25 mouse cellular contexts compared by ENCODE assay signal in the genomic region with DNA sequence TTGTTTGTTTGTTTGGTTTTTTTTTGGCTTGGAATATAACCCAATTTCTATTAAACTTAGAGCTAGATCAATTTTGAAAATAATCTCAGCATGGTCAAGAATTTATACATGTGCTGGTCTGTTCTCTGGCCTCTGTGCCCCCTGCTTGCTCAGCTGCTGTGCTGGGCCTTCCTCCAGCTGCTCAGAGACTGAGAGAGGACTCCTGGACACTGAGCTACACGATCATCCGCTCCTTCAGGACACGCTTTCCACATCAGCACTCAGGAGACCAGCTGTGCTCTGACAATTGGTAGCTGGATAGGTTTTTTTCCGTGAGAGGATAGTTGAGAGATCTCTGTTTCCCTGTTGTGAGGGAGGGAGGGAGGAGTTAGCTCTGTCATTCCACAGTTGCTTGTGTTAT. TPM values are rescaled to one million over a fixed set of nuclear protein-coding genes. Genes with fewer than 3 reads are reported as not detected.
DNase-seq lines count a peak whose midpoint lies in the region; ATAC-seq and TF ChIP-seq lines count a peak whose summit lies in the region.
"Had no signal": no experiment of that assay in that cellular context is flagged by ENCODE, and none has a peak within 500 bp of the region (broad histone marks: within the 10 kb centered on the region; RNA-seq: fewer than 3 reads in every experiment).

No protein-coding gene starts in this region.

- H3K36me3 ChIP-seq in heart, embryonic 11.5 days (ENCODE audit: control insufficient read depth, insufficient read depth, low read length) = no peaks in the 10 kb centered on the region
- no peaks in the 10 kb centered on the region; the same call in 1 of the 2 replicates for H3K36me3 ChIP-seq in lung, embryonic 14.5 days (ENCODE audit: insufficient read depth)
- H3K36me3 ChIP-seq in midbrain, embryonic 11.5 days (ENCODE audit: control insufficient read depth, insufficient read depth, low read length) = no peaks in the 10 kb centered on the region
- peaks cover 4% of the 10 kb centered on the region; the same call in 1 of the 2 replicates for H3K36me3 ChIP-seq in midbrain, embryonic 16.5 days (ENCODE audit: control insufficient read depth, insufficient read depth, low read length)
- H3K36me3 ChIP-seq: G1E had no signal

- H3K27me3 ChIP-seq in heart, embryonic 11.5 days (ENCODE audit: control insufficient read depth, insufficient read depth, low read length) = no peaks in the 10 kb centered on the region
- no peaks in the 10 kb centered on the region for H3K27me3 ChIP-seq in lung, embryonic 14.5 days (ENCODE audit: insufficient read depth, low read length)
- no peaks in the 10 kb centered on the region for H3K27me3 ChIP-seq in midbrain, embryonic 11.5 days (ENCODE audit: control insufficient read depth, insufficient read depth, low read length)
- no peaks in the 10 kb centered on the region for H3K27me3 ChIP-seq in midbrain, embryonic 16.5 days (ENCODE audit: control insufficient read depth, insufficient read depth, low read depth, low read length)
- H3K27me3 ChIP-seq: CH12.LX; embryonic facial prominence, embryonic 12.5 days; forebrain, embryonic 13.5 days; Patski had no signal

- no peak overlapping the region for H3K4me3 ChIP-seq in heart, embryonic 11.5 days (ENCODE audit: low read depth, low read length)
- H3K4me3 ChIP-seq in lung, embryonic 14.5 days (ENCODE audit: low read depth, low read length) = no peak overlapping the region
- no peak overlapping the region for H3K4me3 ChIP-seq in lung, adult 2 months (replicated peaks; ENCODE audit: extremely low read depth, low read depth, low read length)
- H3K4me3 ChIP-seq in midbrain, embryonic 11.5 days (ENCODE audit: low read depth, low read length) = no peak overlapping the region
- H3K4me3 ChIP-seq in midbrain, embryonic 16.5 days (ENCODE audit: low read depth, low read length) = no peak overlapping the region
- H3K4me3 ChIP-seq: embryonic facial prominence, embryonic 10.5 days; embryonic facial prominence, embryonic 12.5 days; forebrain, embryonic 13.5 days had no signal

- peak; percentile 74 for DNase-seq in heart, adult 11 months
- no peak for DNase-seq in heart, postnatal 36 days
- no peak for DNase-seq in heart, adult 8-10 months (ENCODE audit: low spot score)
- peak; percentile 4 for DNase-seq in lung, embryonic 14.5 days
- DNase-seq in lung, adult 2 months = no peak
- DNase-seq in midbrain, embryonic 11.5 days (ENCODE audit: low spot score, missing footprints) = peak; percentile 49
- DNase-seq: adrenal gland, adult 8-10 months; adrenal gland, postnatal 14 days; adrenal gland, postnatal 36 days; B cell, adult 2 months; cerebellum, adult 11-12 months; cerebellum, adult 2 months; cerebellum, adult 9-10 months; cerebellum, postnatal 10 days; cerebellum, postnatal 25 days had no signal

- 47% methylated on average over 4 of the region's 4 CpGs for WGBS in heart, embryonic 11.5 days (ENCODE audit: insufficient replicate concordance)
- WGBS in lung, embryonic 14.5 days = 41% methylated on average over 4 of the region's 4 CpGs
- 50% methylated on average over 4 of the region's 4 CpGs for WGBS in lung, adult 2 months
- 73% methylated on average over 4 of the region's 4 CpGs for WGBS in midbrain, embryonic 11.5 days
- WGBS in midbrain, embryonic 16.5 days = 70% methylated on average over 4 of the region's 4 CpGs

- no peaks in the 10 kb centered on the region for H3K4me1 ChIP-seq in heart, embryonic 11.5 days (ENCODE audit: control insufficient read depth, insufficient read depth, low read length)
- H3K4me1 ChIP-seq in lung, embryonic 14.5 days (ENCODE audit: insufficient read depth) = no peaks in the 10 kb centered on the region
- no peaks in the 10 kb centered on the region for H3K4me1 ChIP-seq in lung, adult 2 months (ENCODE audit: control insufficient read depth, insufficient read depth, low read length)
- H3K4me1 ChIP-seq in midbrain, embryonic 11.5 days (ENCODE audit: control insufficient read depth, insufficient read depth, low read length) = no peaks in the 10 kb centered on the region
- no peaks in the 10 kb centered on the region for H3K4me1 ChIP-seq in midbrain, embryonic 16.5 days (ENCODE audit: control insufficient read depth, insufficient read depth, low read length)
- H3K4me1 ChIP-seq: embryonic facial prominence, embryonic 10.5 days; embryonic facial prominence, embryonic 12.5 days; forebrain, embryonic 13.5 days had no signal

- intact Hi-C loops in heart, postnatal 36 days (cut with DNase I) = no loop called here

- H3K4me2 ChIP-seq in heart, embryonic 11.5 days = no peak overlapping the region
- no peak overlapping the region for H3K4me2 ChIP-seq in lung, embryonic 14.5 days
- no peak overlapping the region for H3K4me2 ChIP-seq in midbrain, embryonic 11.5 days
- H3K4me2 ChIP-seq in midbrain, embryonic 16.5 days (ENCODE audit: low read length) = no peak overlapping the region
- H3K4me2 ChIP-seq: embryonic facial prominence, embryonic 12.5 days; forebrain, embryonic 13.5 days had no signal

- H3K9ac ChIP-seq in heart, embryonic 11.5 days (ENCODE audit: low read depth, low read length) = 0 out of 2 replicates have a peak overlapping the region, but pooled peaks have one; percentile 10
- no peak overlapping the region for H3K9ac ChIP-seq in lung, embryonic 14.5 days
- H3K9ac ChIP-seq in midbrain, embryonic 11.5 days (ENCODE audit: low read length) = no peak overlapping the region
- no peak overlapping the region for H3K9ac ChIP-seq in midbrain, embryonic 16.5 days (ENCODE audit: low read depth, low read length)
- H3K9ac ChIP-seq: embryonic facial prominence, embryonic 12.5 days; forebrain, embryonic 13.5 days had no signal

- H3K9me3 ChIP-seq in heart, embryonic 11.5 days (replicated peaks; ENCODE audit: control insufficient read depth, low read length) = no peaks in the 10 kb centered on the region
- H3K9me3 ChIP-seq in lung, embryonic 14.5 days (ENCODE audit: low read depth, low read length) = no peaks in the 10 kb centered on the region
- H3K9me3 ChIP-seq in midbrain, embryonic 11.5 days (ENCODE audit: control insufficient read depth, low read length) = no peaks in the 10 kb centered on the region
- no peaks in the 10 kb centered on the region for H3K9me3 ChIP-seq in midbrain, embryonic 16.5 days (replicated peaks; ENCODE audit: control insufficient read depth, low read length, poor library complexity, severe bottlenecking)
- H3K9me3 ChIP-seq: embryonic facial prominence, embryonic 10.5 days; embryonic facial prominence, embryonic 12.5 days; forebrain, embryonic 13.5 days; G1E had no signal

- H3K27ac ChIP-seq in heart, embryonic 11.5 days (ENCODE audit: low read depth, low read length) = no peak overlapping the region
- no peak overlapping the region for H3K27ac ChIP-seq in lung, embryonic 14.5 days (ENCODE audit: low read depth)
- H3K27ac ChIP-seq in midbrain, embryonic 11.5 days (ENCODE audit: low read depth, low read length) = no peak overlapping the region
- no peak overlapping the region for H3K27ac ChIP-seq in midbrain, embryonic 16.5 days (ENCODE audit: low read length)
- H3K27ac ChIP-seq: embryonic facial prominence, embryonic 10.5 days; embryonic facial prominence, embryonic 12.5 days; forebrain, embryonic 13.5 days had no signal

- TF ChIP-seq POLR2A in lung, adult 2 months (IDR thresholded peaks at IDR 0.05; ENCODE audit: borderline replicate concordance, extremely low read depth, low read depth, low read length) = no peak

- no peak for TF ChIP-seq CTCF in lung, embryonic 14.5 days (IDR thresholded peaks at IDR 0.05; ENCODE audit: low read depth)
- TF ChIP-seq CTCF in lung, adult 2 months (IDR thresholded peaks at IDR 0.05; ENCODE audit: insufficient read depth, low read length) = no peak

- ATAC-seq in heart, embryonic 11.5 days (replicated peaks; ENCODE audit: insufficient number of reproducible peaks, low FRiP score, low TSS enrichment) = no peak
- no peak for ATAC-seq in lung, embryonic 14.5 days (ENCODE audit: insufficient read depth)
- no peak for ATAC-seq in midbrain, embryonic 11.5 days (ENCODE audit: low FRiP score)
- ATAC-seq in midbrain, embryonic 16.5 days = no peak
- ATAC-seq: activated CD4-positive, CD25-positive, alpha-beta regulatory T cell, adult 4 months; CD4-positive, CD25-positive, alpha-beta regulatory T cell, adult 4 months; forebrain, embryonic 13.5 days; Patski had no signal

RNA-seq across cellular contexts. Expression of a gene that starts 19.5 kb away (rescaled TPM):
- total RNA-seq in heart, postnatal 36 days (2021) = 10 to 100 TPM; 25.5 to 28.5 TPM
- polyA plus RNA-seq in heart, embryonic 11.5 days (2014; fragmentation: Nextera tagmentation; extraction: Ambion mirVana) = 13.2 and 13.7 TPM in 2 replicates
- 10 to 100 TPM; 28.7 to 30.4 (median 28.8) TPM for total RNA-seq in heart, adult 8-10 months (2022)
- polyA plus RNA-seq in lung, embryonic 14.5 days (2014; fragmentation: Nextera tagmentation; extraction: Ambion mirVana) = 22.3 and 22.6 TPM in 2 replicates
- 6.5 and 10.5 TPM in 2 replicates for polyA plus RNA-seq in lung, adult 2 months (2012; rRNA removed)
- polyA plus RNA-seq in midbrain, embryonic 11.5 days (2014; fragmentation: Nextera tagmentation; extraction: Ambion mirVana) = 24.0 and 26.2 TPM in 2 replicates
- polyA plus RNA-seq in midbrain, embryonic 16.5 days (2015; fragmentation: Nextera tagmentation; extraction: Ambion mirVana) = 6.0 and 7.0 TPM in 2 replicates
- polyA plus RNA-seq: G1E had no signal

RNA-seq across cellular contexts. Expression of a gene that starts 36.6 kb away (rescaled TPM):
- 10 to 100 TPM; 11.2 to 13.0 TPM for total RNA-seq in heart, postnatal 36 days (2021)
- 12.5 and 14.5 TPM in 2 replicates for polyA plus RNA-seq in heart, embryonic 11.5 days (2014; fragmentation: Nextera tagmentation; extraction: Ambion mirVana)
- 10 to 100 TPM; 10.8 to 12.8 (median 11.6) TPM for total RNA-seq in heart, adult 8-10 months (2022)
- 20.4 and 21.8 TPM in 2 replicates for polyA plus RNA-seq in lung, embryonic 14.5 days (2014; fragmentation: Nextera tagmentation; extraction: Ambion mirVana)
- 2.5 and 5.0 TPM in 2 replicates for polyA plus RNA-seq in lung, adult 2 months (2012; rRNA removed)
- polyA plus RNA-seq in midbrain, embryonic 11.5 days (2014; fragmentation: Nextera tagmentation; extraction: Ambion mirVana) = 23.3 and 25.7 TPM in 2 replicates
- 25.4 and 25.5 TPM in 2 replicates for polyA plus RNA-seq in midbrain, embryonic 16.5 days (2015; fragmentation: Nextera tagmentation; extraction: Ambion mirVana)
- polyA plus RNA-seq: G1E had no signal

Comparison
In these comparisons a context has a peak if more than half of its experiments do, and no peak if none do; other contexts are left out.
1. DNase-seq: peak in heart, adult 11 months (single experiment), lung, embryonic 14.5 days (single experiment) and midbrain, embryonic 11.5 days (single experiment); none in heart, postnatal 36 days (0 of 2), heart, adult 8-10 months (single experiment) and lung, adult 2 months (single experiment).